Mouse (Mus musculus) lung, postnatal 0 days (tissue): ENCODE results near the gene Ptprt. TPM values are rescaled to one million over a fixed set of nuclear protein-coding genes. Genes with fewer than 3 reads are reported as not detected.
"Not testable (repeated sequence)": the region's sequence is repeated elsewhere in the genome, so short reads cannot be mapped to it uniquely, and the experiment has no call there.

ENCODE experiments used
- ATAC-seq: fragments of 200-750 bp; cut with Nextera tagmentation; 2 replicates; pipeline ENCODE4 v1.8.0; 2017; ENCODE audit warnings: moderate library complexity
- DNase-seq: peaks from one replicate; pipeline ENCODE4 v3.0.0-alpha.2; 2016; ENCODE audit warnings: low spot score
- H3K27ac ChIP-seq: fragments of 300-500 bp; sonication (generic); 2 replicates; pipeline ENCODE4 v1.5.1; 2014; ENCODE audit warnings: antibody characterized with exemption, mild to moderate bottlenecking, low read length, mixed read lengths
- H3K27me3 ChIP-seq: fragments of 300-500 bp; sonication (generic); replicated peaks from 2 replicates; pipeline ENCODE4 v1.6.1; 2014; ENCODE audit warnings: low read length, mixed read lengths; ENCODE audit not compliant: insufficient read depth
- H3K36me3 ChIP-seq: fragments of 300-500 bp; sonication (generic); 2 replicates; pipeline ENCODE4 v1.6.1; 2014; ENCODE audit warnings: low read length, mixed read lengths; ENCODE audit not compliant: insufficient read depth
- H3K4me1 ChIP-seq: fragments of 300-500 bp; sonication (generic); 2 replicates; pipeline ENCODE4 v1.6.1; 2014; ENCODE audit warnings: antibody characterized with exemption, low read depth, low read length, mixed read lengths; ENCODE audit not compliant: insufficient read depth
- H3K4me2 ChIP-seq: fragments of 300-500 bp; sonication (generic); replicated peaks from 2 replicates; pipeline ENCODE4 v1.6.1; 2014; ENCODE audit warnings: low read depth, mild to moderate bottlenecking, low read length, moderate library complexity, mixed read lengths
- H3K4me3 ChIP-seq: fragments of 300-500 bp; sonication (generic); 2 replicates; pipeline ENCODE4 v1.5.1; 2014; ENCODE audit warnings: low read depth, low read length
- H3K9ac ChIP-seq: fragments of 300-500 bp; sonication (generic); replicated peaks from 2 replicates; pipeline ENCODE4 v1.6.1; 2014; ENCODE audit warnings: low read depth, mild to moderate bottlenecking
- H3K9me3 ChIP-seq: fragments of 300-500 bp; sonication (generic); 2 replicates; pipeline ENCODE4 v1.6.1; 2016; ENCODE audit warnings: low read length, mixed read lengths
- CTCF ChIP-seq: IDR thresholded peaks from 2 replicates; pipeline ENCODE4 v1.5.1; 2016; ENCODE audit warnings: antibody characterized with exemption, mild to moderate bottlenecking
- EP300 ChIP-seq: IDR thresholded peaks from 2 replicates; pipeline ENCODE4 v1.6.1; 2016; ENCODE audit warnings: antibody characterized with exemption, mild to moderate bottlenecking, control low read depth
- WGBS: fragments of 180-500 bp; shearing (Covaris S2); extraction: QIAGEN DNeasy Blood & Tissue Kit; methylation state at CpG from one replicate; pipeline ENCODE4 v1.1.7; 2014; 5-methylcytosine and 5-hydroxymethylcytosine counted together
- polyA plus RNA-seq: library from polyadenylated mRNA; unstranded; fragments of >200 nt; fragmentation: Nextera tagmentation; extraction: Ambion mirVana; gene quantifications from 2 replicates; pipeline ENCODE4 v1.2.1, GENCODE M21; 2015

The Ptprt gene
- polyA plus RNA-seq, 1 experiment from 2014 or later: 0.37 TPM

DNA sequence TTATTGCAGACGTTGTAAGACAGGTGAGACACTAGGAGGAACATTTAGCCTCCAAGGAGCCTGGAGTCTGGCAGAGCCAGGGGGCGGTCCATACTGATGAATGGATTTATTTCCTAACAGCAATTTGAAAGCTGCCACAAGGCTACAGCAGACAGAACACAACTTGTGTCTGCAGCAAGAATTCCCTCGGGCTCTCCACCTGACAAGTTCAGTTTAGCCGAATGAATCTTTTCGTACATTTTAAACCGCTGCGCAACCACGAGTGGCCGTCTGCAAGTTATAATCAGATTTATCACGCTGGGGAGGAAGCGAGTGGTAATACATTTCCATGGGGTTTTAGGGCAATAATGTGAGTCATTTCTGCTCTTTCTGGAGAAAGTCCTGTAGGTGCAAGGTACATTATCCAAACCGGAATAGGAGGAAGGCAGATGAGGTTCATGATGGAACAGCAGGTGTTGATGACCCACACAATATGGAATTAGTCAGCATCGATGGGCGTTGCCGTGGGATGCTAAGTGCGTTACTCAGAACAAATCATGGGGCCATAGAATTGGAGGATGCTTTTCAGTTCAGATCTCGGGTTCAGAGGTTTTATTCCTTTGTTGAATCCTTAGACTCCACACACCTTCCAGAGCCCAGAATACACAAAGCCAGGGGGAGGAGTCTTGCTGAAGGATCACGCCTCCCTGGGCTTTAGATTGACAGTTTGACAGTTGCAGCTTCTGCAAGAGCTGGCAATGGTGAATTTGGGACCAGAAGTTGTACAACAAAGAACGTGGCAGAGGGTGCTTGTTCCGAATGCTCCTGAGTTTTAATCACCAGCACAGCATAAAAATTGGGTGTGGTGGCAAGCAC lies 478.1 kb downstream of the Ptprt start:
- Histone ChIP-seq H3K36me3 (no peaks in the 10 kb centered on the region), H3K9me3 (no peaks in the 10 kb centered on the region), H3K4me3 (no peak overlapping the region), H3K4me2 (no peak overlapping the region), H3K9ac (no peak overlapping the region), H3K27me3 (no peaks in the 10 kb centered on the region), H3K4me1 (no peaks in the 10 kb centered on the region), H3K27ac (no peak overlapping the region)
- 82% methylated on average over 20 of the region's 20 CpGs for WGBS
- no peak for TF ChIP-seq EP300
- TF ChIP-seq CTCF: no peak
- DNase-seq (no peak), ATAC-seq (no peak)

DNA sequence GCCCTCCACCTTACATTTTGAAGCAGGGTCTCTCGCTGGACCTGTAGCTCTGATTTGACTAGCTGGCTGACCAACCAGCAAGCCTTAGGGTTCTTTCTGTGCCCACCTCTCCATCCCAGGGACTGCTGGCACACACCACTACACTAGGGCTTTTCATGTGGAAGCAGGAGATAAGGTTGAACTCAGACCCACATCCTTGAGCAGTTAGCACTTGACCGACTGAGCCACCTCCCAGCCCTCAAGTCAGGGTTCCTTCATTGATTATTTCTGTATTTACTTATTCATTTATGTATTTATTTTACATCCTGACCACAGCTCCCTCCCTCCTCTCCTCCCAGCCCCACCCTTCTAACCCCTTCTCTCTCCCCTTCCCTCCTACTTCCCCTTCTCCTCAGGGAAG lies 479.1 kb downstream of the Ptprt start:
- Histone ChIP-seq H3K27me3 (no peaks in the 10 kb centered on the region), H3K27ac (no peak overlapping the region), H3K9ac (no peak overlapping the region), H3K4me3 (no peak overlapping the region), H3K4me2 (no peak overlapping the region), H3K36me3 (no peaks in the 10 kb centered on the region), H3K9me3 (no peaks in the 10 kb centered on the region), H3K4me1 (no peaks in the 10 kb centered on the region)
- ATAC-seq (no peak), DNase-seq (no peak)
- TF ChIP-seq CTCF: no peak
- no peak for TF ChIP-seq EP300
- WGBS: 83% methylated on average over 2 of the region's 2 CpGs

DNA sequence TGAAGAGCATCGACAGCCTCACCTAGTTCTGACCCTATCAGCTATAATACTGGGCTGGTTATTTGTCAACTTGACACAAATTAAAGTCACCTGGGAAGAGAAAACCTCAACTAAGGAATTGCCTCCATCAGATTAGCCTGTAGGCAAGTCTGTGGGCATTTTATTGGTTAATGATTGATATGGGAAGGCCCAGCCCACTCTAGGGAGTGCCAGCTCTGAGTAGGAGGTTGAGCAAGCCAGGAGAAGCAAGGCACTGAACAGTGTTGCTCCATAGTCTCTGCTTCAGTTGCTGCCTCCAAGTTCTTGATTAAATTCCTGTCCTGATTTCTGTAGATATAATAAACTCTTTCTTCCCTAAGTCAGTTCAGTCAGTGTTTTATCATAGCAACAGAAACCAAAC lies 488.4 kb downstream of the Ptprt start:
- 67% methylated on average over 1 of the region's 1 CpGs for WGBS
- H3K4me1 ChIP-seq: no peaks in the 10 kb centered on the region
- H3K4me3 ChIP-seq: no peak overlapping the region
- no peak overlapping the region for H3K27ac ChIP-seq
- no peak overlapping the region for H3K4me2 ChIP-seq
- ATAC-seq (no peak), DNase-seq (no peak)
- H3K9ac ChIP-seq: no peak overlapping the region
- no peaks in the 10 kb centered on the region for H3K27me3 ChIP-seq
- H3K9me3 ChIP-seq: no peaks in the 10 kb centered on the region
- no peaks in the 10 kb centered on the region for H3K36me3 ChIP-seq
- TF ChIP-seq EP300 (no peak), CTCF (no peak)

DNA sequence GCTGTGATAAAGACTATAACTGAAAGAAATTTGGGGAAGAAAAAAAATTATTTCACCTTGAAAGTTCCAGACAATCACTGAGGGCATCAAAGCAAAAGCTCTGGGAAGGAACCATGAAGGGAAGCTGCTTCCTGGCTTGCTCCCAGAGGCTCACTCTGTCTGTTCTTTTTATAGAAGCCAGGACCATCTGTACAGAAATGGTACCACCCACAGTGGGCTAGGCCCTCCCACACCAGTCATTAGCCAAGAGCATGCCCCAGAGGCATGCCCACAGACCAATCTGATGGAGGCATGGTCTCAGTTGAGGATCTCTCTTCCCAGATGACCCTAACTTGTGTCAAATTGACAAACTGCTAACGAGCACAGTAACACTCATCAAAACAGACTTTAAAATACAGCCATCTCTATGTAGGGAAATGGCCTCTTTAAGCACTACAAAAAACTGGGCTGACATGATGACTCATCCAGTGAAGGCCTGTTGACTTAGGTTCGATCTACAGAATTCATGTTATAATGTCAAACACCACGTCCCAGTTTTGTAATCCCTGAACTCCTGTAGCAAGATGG lies 519.0 kb downstream of the Ptprt start:
- 66% methylated on average over 3 of the region's 3 CpGs for WGBS
- no peak overlapping the region for H3K4me3 ChIP-seq
- no peak overlapping the region for H3K27ac ChIP-seq
- no peaks in the 10 kb centered on the region for H3K9me3 ChIP-seq
- no peaks in the 10 kb centered on the region for H3K36me3 ChIP-seq
- TF ChIP-seq CTCF (no peak), EP300 (no peak)
- DNase-seq (no peak), ATAC-seq (no peak)
- H3K9ac ChIP-seq: no peak overlapping the region
- no peaks in the 10 kb centered on the region for H3K27me3 ChIP-seq
- H3K4me1 ChIP-seq: no peaks in the 10 kb centered on the region
- H3K4me2 ChIP-seq: no peak overlapping the region

DNA sequence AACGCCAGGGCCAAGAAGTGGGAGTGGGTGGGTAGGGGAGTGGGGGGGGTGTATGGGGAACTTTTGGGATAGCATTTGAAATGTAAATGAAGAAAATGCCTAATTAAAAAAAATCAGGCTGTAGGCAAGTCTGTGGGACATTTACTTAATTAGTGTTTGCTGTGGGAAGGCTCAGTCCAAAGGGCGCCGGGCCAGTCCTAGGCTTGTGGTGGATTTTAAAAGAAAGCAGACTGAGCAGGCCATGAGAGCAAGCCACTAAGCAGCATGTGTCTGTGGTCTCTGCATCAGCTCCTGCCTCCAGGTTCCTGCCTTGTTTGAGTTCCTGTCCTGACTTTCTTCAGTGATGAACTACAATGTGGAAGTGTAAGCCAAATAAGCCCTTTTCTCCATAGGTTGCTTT lies 524.8 kb downstream of the Ptprt start:
- 92% methylated on average over 3 of the region's 3 CpGs for WGBS
- not testable (repeated sequence) for ATAC-seq

DNA sequence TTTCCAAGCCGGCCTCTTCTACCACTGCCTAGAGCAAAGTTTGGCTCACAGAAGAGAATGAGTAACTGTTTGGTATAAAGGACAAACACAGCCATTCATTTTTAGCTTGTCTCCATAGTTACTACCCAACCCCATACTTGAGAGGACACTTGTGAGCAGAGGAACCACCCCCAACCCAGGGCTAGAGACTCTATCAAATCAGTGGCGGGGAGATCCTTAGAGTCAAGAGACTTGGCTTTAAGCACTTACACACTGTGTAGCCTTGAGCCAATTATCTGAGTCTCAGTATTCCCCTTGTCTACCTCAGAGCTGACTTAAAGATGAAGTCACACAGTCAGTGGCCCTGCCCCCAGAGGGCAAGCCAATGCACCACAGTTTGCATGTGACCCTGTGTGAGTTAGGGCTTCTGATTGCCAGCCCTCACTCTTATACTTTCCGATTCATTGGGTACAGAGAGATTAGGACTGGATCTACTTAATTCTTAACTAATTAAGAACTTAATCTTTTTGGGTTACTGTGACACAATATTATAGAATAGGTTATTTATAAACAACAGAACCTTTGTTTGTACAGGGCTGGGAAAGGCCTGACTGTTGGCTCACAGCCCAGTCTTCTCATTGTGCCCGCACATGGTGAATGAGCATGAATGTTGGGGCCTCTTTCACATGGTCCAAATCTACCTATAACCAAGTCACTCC lies 529.2 kb downstream of the Ptprt start:
- H3K27me3 ChIP-seq: no peaks in the 10 kb centered on the region
- WGBS: 58% methylated on average over 4 of the region's 4 CpGs
- no peaks in the 10 kb centered on the region for H3K36me3 ChIP-seq
- ATAC-seq: peak; percentile 93
- H3K9me3 ChIP-seq: no peaks in the 10 kb centered on the region
- DNase-seq: peak; percentile 75
- no peak overlapping the region for H3K27ac ChIP-seq
- TF ChIP-seq CTCF: no peak
- no peak for TF ChIP-seq EP300
- H3K4me1 ChIP-seq: no peaks in the 10 kb centered on the region
- no peak overlapping the region for H3K4me3 ChIP-seq
- H3K9ac ChIP-seq: no peak overlapping the region
- H3K4me2 ChIP-seq: no peak overlapping the region

More for the DNA sequence above, 524.8 kb downstream of the Ptprt start:
- not testable (repeated sequence) for H3K9me3 ChIP-seq, H3K4me1 ChIP-seq, H3K4me2 ChIP-seq, DNase-seq, H3K9ac ChIP-seq, H3K27me3 ChIP-seq, H3K36me3 ChIP-seq, H3K4me3 ChIP-seq, H3K27ac ChIP-seq
